Mouse (Mus musculus) urinary bladder, postnatal 36 days (tissue): Measurements from ENCODE around the gene Atf1.

Source experiments
- DNase-seq, 2 experiments: peaks; one replicate each; pipeline ENCODE4 v3.0.0; 2022; ENCODE audit warnings: low spot score in 2 of 2, mixed read lengths in 1 of 2

Atf1 gene

GRCm38 (mm10) chr15:100227663-100228534 lies at the start of gene Atf1:
TSS of gene Atf1 (plus strand) at chr15:100227819.
- peak; percentile 85 to 89 for DNase-seq

GRCm38 (mm10) chr15:100178487-100178886 lies 49.1 kb upstream of the Atf1 start:
- no peak for DNase-seq

GRCm38 (mm10) chr15:100179685-100180084 lies 47.9 kb upstream of the Atf1 start:
- no peak for DNase-seq

GRCm38 (mm10) chr15:100180221-100180620 lies 47.4 kb upstream of the Atf1 start:
- no peak for DNase-seq

- DNase-seq, result no peak
These were observed 45.8 kb upstream of the Atf1 start for GRCm38 (mm10) chr15:100181841-100182240.

GRCm38 (mm10) chr15:100182526-100183280 lies 44.9 kb upstream of the Atf1 start:
- no peak for DNase-seq

- no peak for DNase-seq
These were observed 44.1 kb upstream of the Atf1 start for GRCm38 (mm10) chr15:100183510-100183909.

GRCm38 (mm10) chr15:100184821-100185496 lies 42.7 kb upstream of the Atf1 start:
- DNase-seq, result no peak

GRCm38 (mm10) chr15:100186234-100186633 lies 41.4 kb upstream of the Atf1 start:
- DNase-seq, result no peak

GRCm38 (mm10) chr15:100186882-100187672 lies 40.5 kb upstream of the Atf1 start:
- DNase-seq, result no peak

GRCm38 (mm10) chr15:100188542-100188941 lies 39.1 kb upstream of the Atf1 start:
- DNase-seq, result no peak

- no peak for DNase-seq
These were observed 38.6 kb upstream of the Atf1 start for GRCm38 (mm10) chr15:100188962-100189404.

- no peak for DNase-seq
These were observed 37.5 kb upstream of the Atf1 start for GRCm38 (mm10) chr15:100190083-100190482.

GRCm38 (mm10) chr15:100198983-100199745 lies 28.5 kb upstream of the Atf1 start:
- DNase-seq, result no peak

- DNase-seq, result no peak
These were observed 27.8 kb upstream of the Atf1 start for GRCm38 (mm10) chr15:100199790-100200189.

- no peak for DNase-seq
These were observed 25.8 kb upstream of the Atf1 start for GRCm38 (mm10) chr15:100201806-100202205.

GRCm38 (mm10) chr15:100202431-100203015 lies 25.1 kb upstream of the Atf1 start:
- no peak for DNase-seq

GRCm38 (mm10) chr15:100204574-100204973 lies 23.0 kb upstream of the Atf1 start:
- peak in 1 of 2 experiments; percentile 11 for DNase-seq

GRCm38 (mm10) chr15:100210013-100210412 lies 17.6 kb upstream of the Atf1 start:
- DNase-seq, result no peak

- DNase-seq, result no peak
These were observed 14.3 kb upstream of the Atf1 start for GRCm38 (mm10) chr15:100213339-100213738.
